22 mouse cellular contexts compared by ENCODE assay signal in genomic region chr17:84287675-84288420, GRCm38 (mm10).
DNase-seq lines count a peak whose midpoint lies in the region; ATAC-seq lines count a peak whose summit lies in the region.
"Had no signal": no experiment of that assay in that cellular context is flagged by ENCODE, and none has a peak within 500 bp of the region (broad histone marks: within the 10 kb centered on the region; RNA-seq: fewer than 3 reads in every experiment).

No protein-coding gene starts in this region.

- WGBS in kidney, embryonic 16.5 days, result 80% methylated on average over 8 of the region's 8 CpGs
- WGBS in stomach, embryonic 14.5 days, result 72% methylated on average over 8 of the region's 8 CpGs

- H3K27me3 ChIP-seq in kidney, embryonic 16.5 days (ENCODE audit: insufficient read depth, low read length), result no peaks in the 10 kb centered on the region
- H3K27me3 ChIP-seq in stomach, embryonic 14.5 days (ENCODE audit: control insufficient read depth, insufficient read depth, low read length), result no peaks in the 10 kb centered on the region
- H3K27me3 ChIP-seq: embryonic facial prominence, embryonic 15.5 days; forebrain, embryonic 15.5 days; heart, embryonic 13.5 days; hindbrain, embryonic 15.5 days had no signal

- peak; percentile 17 for DNase-seq in heart, adult 11 months
- no peak for DNase-seq in heart, adult 18-20 months
- DNase-seq in kidney, postnatal 10 days, result no peak
- DNase-seq in gastrocnemius, postnatal 4 days (ENCODE audit: low spot score in 2 of 2), result no peak
- no peak for DNase-seq in adrenal gland, postnatal 36 days
- DNase-seq: adrenal gland, adult 8-10 months; B cell, adult 2 months; cerebellum, adult 11 months; cerebellum, adult 8-10 months; cerebellum, postnatal 14 days; embryo, embryonic 11 days; heart, postnatal 36 days had no signal

- H3K4me3 ChIP-seq in kidney, embryonic 16.5 days (ENCODE audit: low read length), result no peak overlapping the region
- no peak overlapping the region for H3K4me3 ChIP-seq in stomach, embryonic 14.5 days (ENCODE audit: low read depth, low read length)
- H3K4me3 ChIP-seq: embryonic facial prominence, embryonic 15.5 days; erythroblast, embryonic 14.5 days; forebrain, embryonic 15.5 days; heart, embryonic 13.5 days; hindbrain, embryonic 15.5 days had no signal

- H3K4me1 ChIP-seq in kidney, embryonic 16.5 days (ENCODE audit: insufficient read depth, low read length), result peaks cover 14% of the 10 kb centered on the region
- H3K4me1 ChIP-seq in stomach, embryonic 14.5 days (ENCODE audit: control insufficient read depth, insufficient read depth, low read length), result peaks cover 17% of the 10 kb centered on the region
- H3K4me1 ChIP-seq: embryonic facial prominence, embryonic 15.5 days; forebrain, embryonic 15.5 days; hindbrain, embryonic 15.5 days had no signal

- peak overlapping the region; percentile 38; the same call in 1 of the 2 replicates for H3K27ac ChIP-seq in kidney, embryonic 16.5 days (ENCODE audit: low read length)
- H3K27ac ChIP-seq in stomach, embryonic 14.5 days (ENCODE audit: low read length), result no peak overlapping the region
- H3K27ac ChIP-seq: embryonic facial prominence, embryonic 15.5 days; forebrain, embryonic 15.5 days; heart, embryonic 13.5 days; hindbrain, embryonic 15.5 days had no signal

- ATAC-seq in kidney, embryonic 16.5 days (ENCODE audit: low FRiP score, low TSS enrichment), result no peak
- 0 out of 2 replicates have a peak, but pooled peaks have one; percentile 25 for ATAC-seq in erythroid progenitor cell, adult 5-6 weeks (replicated peaks; ENCODE audit: low FRiP score, poor library complexity, severe bottlenecking)
- ATAC-seq in stomach, embryonic 14.5 days (ENCODE audit: insufficient number of reproducible peaks, insufficient read depth, low FRiP score, low read depth), result peak; percentile 81; the same call in 1 of the 2 replicates
- ATAC-seq: CD4-positive, CD25-positive, alpha-beta regulatory T cell, adult 4 months; forebrain, embryonic 15.5 days had no signal

- H3K9ac ChIP-seq in kidney, embryonic 16.5 days (replicated peaks; ENCODE audit: low read length), result no peak overlapping the region
- H3K9ac ChIP-seq in stomach, embryonic 14.5 days (replicated peaks; ENCODE audit: low read depth, low read length), result no peak overlapping the region
- H3K9ac ChIP-seq: embryonic facial prominence, embryonic 15.5 days; forebrain, embryonic 15.5 days; heart, embryonic 13.5 days; hindbrain, embryonic 15.5 days had no signal

- H3K36me3 ChIP-seq in kidney, embryonic 16.5 days (ENCODE audit: insufficient read depth, low read length), result 0 out of 2 replicates have a peak, but pooled peaks cover 2% of the 10 kb centered on the region
- no peaks in the 10 kb centered on the region for H3K36me3 ChIP-seq in stomach, embryonic 14.5 days (ENCODE audit: control insufficient read depth, insufficient read depth, low read length)
- H3K36me3 ChIP-seq: embryonic facial prominence, embryonic 15.5 days; hindbrain, embryonic 15.5 days had no signal

- H3K4me2 ChIP-seq in kidney, embryonic 16.5 days (replicated peaks; ENCODE audit: low read depth, low read length), result no peak overlapping the region
- no peak overlapping the region for H3K4me2 ChIP-seq in stomach, embryonic 14.5 days (replicated peaks; ENCODE audit: low read depth, low read length)
- H3K4me2 ChIP-seq: embryonic facial prominence, embryonic 15.5 days; forebrain, embryonic 15.5 days; heart, embryonic 13.5 days; hindbrain, embryonic 15.5 days had no signal

- peaks cover 4% of the 10 kb centered on the region; the same call in 1 of the 2 replicates for H3K9me3 ChIP-seq in kidney, embryonic 16.5 days (ENCODE audit: low read length)
- no peaks in the 10 kb centered on the region for H3K9me3 ChIP-seq in stomach, embryonic 14.5 days (ENCODE audit: control insufficient read depth, low read depth, low read length)
- H3K9me3 ChIP-seq: embryonic facial prominence, embryonic 15.5 days; forebrain, embryonic 15.5 days; G1E; hindbrain, embryonic 15.5 days had no signal
